ENCODE assay signal across 36 mouse cellular contexts in the genomic region with DNA sequence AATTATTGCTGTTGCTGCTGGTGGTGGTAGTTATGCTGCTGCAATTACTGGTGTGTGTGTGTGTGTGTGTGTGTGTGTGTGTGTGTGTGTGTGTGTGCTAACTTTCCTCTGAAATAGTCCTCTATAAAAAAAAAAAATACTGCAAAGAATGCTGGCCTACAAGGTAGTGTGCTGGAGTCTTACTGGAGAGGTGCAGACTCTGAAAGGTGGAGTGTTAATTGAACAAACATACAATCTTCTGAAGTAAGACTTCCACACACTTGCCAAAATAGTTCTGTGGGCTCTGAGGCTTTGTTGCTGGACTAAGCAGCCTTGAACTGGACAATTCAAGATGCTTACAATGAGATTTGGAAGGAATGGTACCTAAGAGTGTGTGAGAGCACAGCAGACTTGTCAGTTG.
"Had no signal": no experiment of that assay in that cellular context is flagged by ENCODE, and none has a peak within 500 bp of the region (broad histone marks: within the 10 kb centered on the region; RNA-seq: fewer than 3 reads in every experiment).

No protein-coding gene starts in this region.

- H3K4me3 ChIP-seq: heart, adult 2 months; heart, embryonic 10.5 days; heart, embryonic 12.5 days; heart, embryonic 13.5 days; heart, embryonic 15.5 days; hindbrain, embryonic 10.5 days; hindbrain, embryonic 12.5 days; hindbrain, embryonic 13.5 days; hindbrain, embryonic 15.5 days; intestine, embryonic 15.5 days; kidney, embryonic 15.5 days; layer of hippocampus, adult 2 months had no signal

- H3K27me3 ChIP-seq: heart, embryonic 12.5 days; heart, embryonic 13.5 days; heart, embryonic 15.5 days; hindbrain, embryonic 13.5 days; hindbrain, embryonic 15.5 days; intestine, embryonic 15.5 days; kidney, embryonic 15.5 days had no signal

- H3K36me3 ChIP-seq: heart, embryonic 10.5 days; heart, embryonic 12.5 days; heart, embryonic 13.5 days; heart, embryonic 15.5 days; hindbrain, embryonic 10.5 days; hindbrain, embryonic 12.5 days; hindbrain, embryonic 13.5 days; hindbrain, embryonic 15.5 days; intestine, embryonic 15.5 days; kidney, embryonic 15.5 days had no signal

- H3K27ac ChIP-seq: heart, adult 2 months; heart, embryonic 10.5 days; heart, embryonic 13.5 days; heart, embryonic 15.5 days; hindbrain, embryonic 10.5 days; hindbrain, embryonic 12.5 days; hindbrain, embryonic 13.5 days; hindbrain, embryonic 14.5 days; hindbrain, embryonic 15.5 days; hindbrain, postnatal 0 days; intestine, embryonic 15.5 days; kidney, embryonic 15.5 days; kidney, postnatal 0 days; layer of hippocampus, adult 2 months had no signal

- DNase-seq: heart, adult 2 months; heart, postnatal 10 days; heart, postnatal 14 days; heart, postnatal 36 days; heart, postnatal 4 days; kidney, adult 11 months; kidney, adult 18-20 months; kidney, adult 2 months; kidney, adult 8-10 months; kidney, adult 9 months; kidney, postnatal 10 days; kidney, postnatal 14 days; kidney, postnatal 25 days; kidney, postnatal 36 days; kidney, postnatal 4 days; layer of hippocampus, adult 9-11 months; layer of hippocampus, postnatal 36 days had no signal

- H3K9me3 ChIP-seq: heart, embryonic 10.5 days; heart, embryonic 12.5 days; heart, embryonic 13.5 days; heart, embryonic 15.5 days; hindbrain, embryonic 10.5 days; hindbrain, embryonic 12.5 days; hindbrain, embryonic 13.5 days; hindbrain, embryonic 15.5 days; intestine, embryonic 15.5 days; kidney, embryonic 15.5 days had no signal

- H3K9ac ChIP-seq: heart, embryonic 12.5 days; heart, embryonic 13.5 days; heart, embryonic 15.5 days; hindbrain, embryonic 12.5 days; hindbrain, embryonic 13.5 days; hindbrain, embryonic 14.5 days; hindbrain, embryonic 15.5 days; intestine, embryonic 15.5 days; kidney, embryonic 15.5 days had no signal

- H3K4me2 ChIP-seq: heart, embryonic 11.5 days; heart, embryonic 12.5 days; heart, embryonic 13.5 days; heart, embryonic 15.5 days; hindbrain, embryonic 12.5 days; hindbrain, embryonic 13.5 days; hindbrain, embryonic 14.5 days; hindbrain, embryonic 15.5 days; intestine, embryonic 15.5 days; kidney, embryonic 15.5 days had no signal

- ATAC-seq: hindbrain, embryonic 16.5 days; hindbrain, postnatal 0 days; inflammation-experienced regulatory T-cells, adult 6 months; intestine, embryonic 15.5 days; intestine, embryonic 16.5 days; intestine, postnatal 0 days had no signal

- H3K4me1 ChIP-seq: heart, embryonic 10.5 days; heart, embryonic 12.5 days; heart, embryonic 13.5 days; heart, embryonic 15.5 days; hindbrain, embryonic 10.5 days; hindbrain, embryonic 12.5 days; hindbrain, embryonic 13.5 days; hindbrain, embryonic 15.5 days; intestine, embryonic 15.5 days; kidney, embryonic 15.5 days had no signal
